In genomic region chr10:31597886-31598285, GRCm38 (mm10) we compare ENCODE assay signal across 26 mouse cellular contexts. TPM values are rescaled to one million over a fixed set of nuclear protein-coding genes. Genes with fewer than 3 reads are reported as not detected.
DNase-seq lines count a peak whose midpoint lies in the region; ATAC-seq and TF ChIP-seq lines count a peak whose summit lies in the region.
"Had no signal": no experiment of that assay in that cellular context is flagged by ENCODE, and none has a peak within 500 bp of the region (broad histone marks: within the 10 kb centered on the region; RNA-seq: fewer than 3 reads in every experiment).

No protein-coding gene starts in this region.

- no peak overlapping the region for H3K4me3 ChIP-seq in gastrocnemius, adult 2 months
- no peak overlapping the region for H3K4me3 ChIP-seq in myocyte
- H3K4me3 ChIP-seq: embryonic facial prominence, embryonic 13.5 days; embryonic facial prominence, embryonic 15.5 days; erythroblast, embryonic 14.5 days; forebrain, embryonic 10.5 days; forebrain, embryonic 12.5 days had no signal

- H3K27ac ChIP-seq in gastrocnemius, adult 2 months: peak overlapping the region; percentile 81; the same call in 1 of the 2 replicates
- H3K27ac ChIP-seq: embryonic facial prominence, embryonic 13.5 days; embryonic facial prominence, embryonic 15.5 days; forebrain, embryonic 10.5 days; forebrain, embryonic 12.5 days had no signal

- intact Hi-C loops in gastrocnemius, adult 2 months (cut with DNase I): no loop called here

- no peaks in the 10 kb centered on the region for H3K36me3 ChIP-seq in myocyte (ENCODE audit: control insufficient read depth, insufficient read depth)
- H3K36me3 ChIP-seq: embryonic facial prominence, embryonic 13.5 days; embryonic facial prominence, embryonic 15.5 days; forebrain, embryonic 10.5 days; forebrain, embryonic 12.5 days; G1E had no signal

- no peak for TF ChIP-seq POLR2A in myocyte (IDR thresholded peaks at IDR 0.05; ENCODE audit: insufficient read length, low read depth)

- TF ChIP-seq CTCF in gastrocnemius, adult 2 months (IDR thresholded peaks at IDR 0.05): no peak

- no peak for ATAC-seq in frontal cortex, adult (ENCODE audit: low TSS enrichment)
- ATAC-seq: activated CD4-positive, CD25-positive, alpha-beta regulatory T cell, adult 4 months; forebrain, embryonic 14.5 days; forebrain, embryonic 16.5 days; Patski had no signal

- H3ac ChIP-seq in myocyte (ENCODE audit: control insufficient read depth, insufficient read length): no peak overlapping the region

- no peaks in the 10 kb centered on the region for H3K27me3 ChIP-seq in myocyte (ENCODE audit: control insufficient read depth, insufficient read depth, insufficient read length)
- H3K27me3 ChIP-seq: CH12.LX; embryonic facial prominence, embryonic 13.5 days; embryonic facial prominence, embryonic 15.5 days; forebrain, embryonic 12.5 days; Patski had no signal

- DNase-seq in adrenal gland, adult (ENCODE audit: inconsistent age in 2 of 2, low spot score in 1 of 2): peak; percentile 56 to 72
- no peak for DNase-seq in adrenal gland, adult 18-20 months (ENCODE audit: low spot score in 2 of 2)
- DNase-seq in adrenal gland, adult 8-10 months: peak; percentile 35
- DNase-seq in adrenal gland, postnatal 25 days: no peak
- DNase-seq in gastrocnemius, adult 2 months: no peak
- no peak for DNase-seq in gastrocnemius, postnatal 4 days (ENCODE audit: low spot score in 2 of 2)
- DNase-seq: cerebellum, adult 11 months; cerebellum, adult 18-20 months; cerebellum, adult 8-10 months; cerebellum, adult 9-11 months; cerebellum, postnatal 14 days; cerebellum, postnatal 36 days; embryo, embryonic 11 days had no signal

- peaks cover 91% of the 10 kb centered on the region for H3K79me2 ChIP-seq in myocyte (ENCODE audit: control insufficient read depth, insufficient read depth)

- peak overlapping the region; percentile 68 for H3K4me2 ChIP-seq in myocyte (ENCODE audit: low read depth)
- H3K4me2 ChIP-seq: embryonic facial prominence, embryonic 13.5 days; embryonic facial prominence, embryonic 15.5 days; forebrain, embryonic 12.5 days had no signal

TF ChIP-seq in myocyte, 11 proteins besides CTCF, POLR2A, EP300 and RAD21:
- peak; percentile 24 for TF ChIP-seq USF1 (IDR thresholded peaks at IDR 0.05; ENCODE audit: low read depth)
- TF ChIP-seq MYOG (IDR thresholded peaks at IDR 0.05; ENCODE audit: control insufficient read depth in 1 of 3, insufficient read depth in 1 of 3, insufficient read length in 2 of 3, low read depth in 2 of 3): no peak

RNA-seq across cellular contexts. Expression of gene Rnf217, which starts 11.1 kb away (rescaled TPM):
- total RNA-seq in adrenal gland, adult 18-20 months (2021): 10 to 100 TPM in 1 of 2 experiments, 1 to 10 TPM in 1; 8.7 to 10.1 TPM
- total RNA-seq in adrenal gland, adult 8-10 months (2022): 1 to 10 TPM; 8.5 to 9.4 (median 9.1) TPM
- 8.4 and 9.9 TPM in 2 replicates for total RNA-seq in adrenal gland, postnatal 25 days (2021)
- 1 to 10 TPM; 6.8 to 8.5 TPM for total RNA-seq in gastrocnemius, adult 2 months (2021)
- total RNA-seq in gastrocnemius, postnatal 4 days (2021): 10 to 100 TPM; 20.0 to 20.5 TPM
- polyA plus RNA-seq in myocyte (2012; fragmentation: generic; extraction: Trizol): 5.8 TPM
- total RNA-seq: CH12.LX had no signal
- polyA plus RNA-seq: activated CD4-positive, CD25-positive, alpha-beta regulatory T cell, adult 4 months; erythroblast, embryonic 14.5 days; G1E had no signal

Comparison
In these comparisons a context has a peak if more than half of its experiments do, and no peak if none do; other contexts are left out.
1. DNase-seq: peak in adrenal gland, adult (2 of 2) and adrenal gland, adult 8-10 months (single experiment); none in adrenal gland, adult 18-20 months (0 of 2), adrenal gland, postnatal 25 days (single experiment), gastrocnemius, adult 2 months (single experiment) and gastrocnemius, postnatal 4 days (0 of 2).